Mouse (Mus musculus): ENCODE data around the gene Uhrf2. TPM values are rescaled to one million over a fixed set of nuclear protein-coding genes. Genes with fewer than 3 reads are reported as not detected.

Gene Uhrf2
- polyA plus RNA-seq, 1 experiment: 8.7 TPM

- TF ChIP-seq CTCF (IDR thresholded peaks at IDR 0.05; ENCODE audit: extremely low read depth, insufficient read length, insufficient replicate concordance, low read depth, low read length) (no peak), POLR2A (IDR thresholded peaks at IDR 0.05; ENCODE audit: low read depth, low read length) (no peak)
- Histone ChIP-seq H3K4me3 (ENCODE audit: low read depth, low read length) (no peak overlapping the region), H3K27me3 (ENCODE audit: control insufficient read depth, insufficient read depth, low read length) (no peaks in the 10 kb centered on the region), H3K4me1 (ENCODE audit: control insufficient read depth, insufficient read depth, insufficient read length, low read length) (no peaks in the 10 kb centered on the region), H3K27ac (ENCODE audit: insufficient read depth, low read depth, low read length) (no peak overlapping the region), H3K36me3 (ENCODE audit: control insufficient read depth, insufficient read depth, low read length) (peaks cover 1% of the 10 kb centered on the region)
- 92% methylated on average over 2 of the region's 2 CpGs for WGBS
Measured at GRCm38 (mm10) chr19:30050584-30050983, 20.3 kb downstream of the Uhrf2 start.

GRCm38 (mm10) chr19:30051479-30051878 is 21.2 kb downstream of the Uhrf2 start:
- Histone ChIP-seq H3K27me3 (ENCODE audit: control insufficient read depth, insufficient read depth, low read length) (no peaks in the 10 kb centered on the region), H3K4me1 (ENCODE audit: control insufficient read depth, insufficient read depth, insufficient read length, low read length) (no peaks in the 10 kb centered on the region), H3K27ac (ENCODE audit: insufficient read depth, low read depth, low read length) (no peak overlapping the region), H3K4me3 (ENCODE audit: low read depth, low read length) (no peak overlapping the region), H3K36me3 (ENCODE audit: control insufficient read depth, insufficient read depth, low read length) (peaks cover 1% of the 10 kb centered on the region)
- TF ChIP-seq POLR2A (IDR thresholded peaks at IDR 0.05; ENCODE audit: low read depth, low read length) (no peak), CTCF (IDR thresholded peaks at IDR 0.05; ENCODE audit: extremely low read depth, insufficient read length, insufficient replicate concordance, low read depth, low read length) (no peak)
- WGBS: 87% methylated on average over 3 of the region's 3 CpGs

GRCm38 (mm10) chr19:30054218-30054617 is 23.9 kb downstream of the Uhrf2 start:
- H3K4me3 ChIP-seq (ENCODE audit: low read depth, low read length): no peak overlapping the region
- no peaks in the 10 kb centered on the region for H3K4me1 ChIP-seq (ENCODE audit: control insufficient read depth, insufficient read depth, insufficient read length, low read length)
- H3K27ac ChIP-seq (ENCODE audit: insufficient read depth, low read depth, low read length): no peak overlapping the region
- WGBS: 90% methylated on average over 2 of the region's 2 CpGs
- H3K36me3 ChIP-seq (ENCODE audit: control insufficient read depth, insufficient read depth, low read length): 0 out of 2 replicates have a peak, but pooled peaks cover 4% of the 10 kb centered on the region
- H3K27me3 ChIP-seq (ENCODE audit: control insufficient read depth, insufficient read depth, low read length): no peaks in the 10 kb centered on the region
- no peak for TF ChIP-seq POLR2A (IDR thresholded peaks at IDR 0.05; ENCODE audit: low read depth, low read length)
- TF ChIP-seq CTCF (IDR thresholded peaks at IDR 0.05; ENCODE audit: extremely low read depth, insufficient read length, insufficient replicate concordance, low read depth, low read length): no peak

GRCm38 (mm10) chr19:30065797-30066196 is 35.5 kb downstream of the Uhrf2 start:
- no peaks in the 10 kb centered on the region for H3K27me3 ChIP-seq (ENCODE audit: control insufficient read depth, insufficient read depth, low read length)
- H3K36me3 ChIP-seq (ENCODE audit: control insufficient read depth, insufficient read depth, low read length): peaks cover 2% of the 10 kb centered on the region; the same call in 1 of the 2 replicates
- TF ChIP-seq POLR2A (IDR thresholded peaks at IDR 0.05; ENCODE audit: low read depth, low read length): no peak
- no peak overlapping the region for H3K27ac ChIP-seq (ENCODE audit: insufficient read depth, low read depth, low read length)
- no peaks in the 10 kb centered on the region for H3K4me1 ChIP-seq (ENCODE audit: control insufficient read depth, insufficient read depth, insufficient read length, low read length)
- H3K4me3 ChIP-seq (ENCODE audit: low read depth, low read length): no peak overlapping the region
- 32% methylated on average over 4 of the region's 4 CpGs for WGBS

- H3K36me3 ChIP-seq (ENCODE audit: control insufficient read depth, insufficient read depth, low read length): peaks cover 50% of the 10 kb centered on the region
- H3K4me3 ChIP-seq (ENCODE audit: low read depth, low read length): no peak overlapping the region
- H3K4me1 ChIP-seq (ENCODE audit: control insufficient read depth, insufficient read depth, insufficient read length, low read length): no peaks in the 10 kb centered on the region
- H3K27ac ChIP-seq (ENCODE audit: insufficient read depth, low read depth, low read length): no peak overlapping the region
- TF ChIP-seq CTCF (IDR thresholded peaks at IDR 0.05; ENCODE audit: extremely low read depth, insufficient read length, insufficient replicate concordance, low read depth, low read length) (no peak), POLR2A (IDR thresholded peaks at IDR 0.05; ENCODE audit: low read depth, low read length) (no peak)
- H3K27me3 ChIP-seq (ENCODE audit: control insufficient read depth, insufficient read depth, low read length): no peaks in the 10 kb centered on the region
- 93% methylated on average over 6 of the region's 6 CpGs for WGBS
Measured at GRCm38 (mm10) chr19:30090163-30090562, 59.9 kb downstream of the Uhrf2 start.

GRCm38 (mm10) chr19:30091644-30092295 is 61.5 kb downstream of the Uhrf2 start:
- H3K36me3 ChIP-seq (ENCODE audit: control insufficient read depth, insufficient read depth, low read length): peaks cover 45% of the 10 kb centered on the region
- no peaks in the 10 kb centered on the region for H3K27me3 ChIP-seq (ENCODE audit: control insufficient read depth, insufficient read depth, low read length)
- 94% methylated on average over 12 of the region's 12 CpGs for WGBS

GRCm38 (mm10) chr19:30096186-30096585 is 65.9 kb downstream of the Uhrf2 start:
- Histone ChIP-seq H3K36me3 (ENCODE audit: control insufficient read depth, insufficient read depth, low read length) (peaks cover 23% of the 10 kb centered on the region), H3K27me3 (ENCODE audit: control insufficient read depth, insufficient read depth, low read length) (no peaks in the 10 kb centered on the region), H3K27ac (ENCODE audit: insufficient read depth, low read depth, low read length) (no peak overlapping the region), H3K4me3 (ENCODE audit: low read depth, low read length) (no peak overlapping the region), H3K4me1 (ENCODE audit: control insufficient read depth, insufficient read depth, insufficient read length, low read length) (no peaks in the 10 kb centered on the region)
- 89% methylated on average over 3 of the region's 3 CpGs for WGBS
- TF ChIP-seq POLR2A (IDR thresholded peaks at IDR 0.05; ENCODE audit: low read depth, low read length) (no peak), CTCF (IDR thresholded peaks at IDR 0.05; ENCODE audit: extremely low read depth, insufficient read length, insufficient replicate concordance, low read depth, low read length) (no peak)

More at GRCm38 (mm10) chr19:30091644-30092295, 61.5 kb downstream of the Uhrf2 start:
- Histone ChIP-seq H3K27ac (ENCODE audit: insufficient read depth, low read depth, low read length) (no peak overlapping the region), H3K4me1 (ENCODE audit: control insufficient read depth, insufficient read depth, insufficient read length, low read length) (no peaks in the 10 kb centered on the region), H3K4me3 (ENCODE audit: low read depth, low read length) (no peak overlapping the region)
- TF ChIP-seq POLR2A (IDR thresholded peaks at IDR 0.05; ENCODE audit: low read depth, low read length) (no peak), CTCF (IDR thresholded peaks at IDR 0.05; ENCODE audit: extremely low read depth, insufficient read length, insufficient replicate concordance, low read depth, low read length) (no peak)

Measured in small intestine, adult 2 months (tissue).